Mouse (Mus musculus) forebrain, postnatal 0 days (tissue): ENCODE results near the gene Pgap1. TPM values are rescaled to one million over a fixed set of nuclear protein-coding genes. Genes with fewer than 3 reads are reported as not detected.
A peak's percentile ranks its signal among the peaks of the same experiment; 100 is the strongest.

Experiments
- ATAC-seq: fragments of 200-750 bp; cut with Nextera tagmentation; 2 replicates; pipeline ENCODE4 v1.8.0; 2017; ENCODE audit warnings: mild to moderate bottlenecking, moderate library complexity
- DNase-seq: peaks from one replicate; pipeline ENCODE4 v3.0.0-alpha.2; 2015
- H3K27ac ChIP-seq: fragments of 300-500 bp; sonication (generic); 2 replicates; pipeline ENCODE4 v1.5.1; 2014; ENCODE audit warnings: low read depth, mild to moderate bottlenecking, antibody characterized with exemption, low read length, moderate library complexity, mixed read lengths
- H3K27me3 ChIP-seq: fragments of 300-500 bp; sonication (generic); 2 replicates; pipeline ENCODE4 v1.6.1; 2014; ENCODE audit warnings: mild to moderate bottlenecking, low read length, mixed read lengths; ENCODE audit not compliant: insufficient read depth
- H3K36me3 ChIP-seq: fragments of 300-500 bp; sonication (generic); 2 replicates; pipeline ENCODE4 v1.6.1; 2014; ENCODE audit warnings: mild to moderate bottlenecking, moderate library complexity; ENCODE audit not compliant: insufficient read depth
- H3K4me1 ChIP-seq: fragments of 300-500 bp; sonication (generic); 2 replicates; pipeline ENCODE4 v1.6.1; 2014; ENCODE audit warnings: antibody characterized with exemption; ENCODE audit not compliant: insufficient read depth
- H3K4me2 ChIP-seq: fragments of 300-500 bp; sonication (generic); 2 replicates; pipeline ENCODE4 v1.6.1; 2014; ENCODE audit warnings: low read depth, mild to moderate bottlenecking, moderate library complexity
- H3K4me3 ChIP-seq: fragments of 300-500 bp; sonication (generic); 2 replicates; pipeline ENCODE4 v1.5.1; 2014; ENCODE audit warnings: low read depth, low read length, mixed read lengths
- H3K9ac ChIP-seq: fragments of 300-500 bp; sonication (generic); 2 replicates; pipeline ENCODE4 v1.6.1; 2014; ENCODE audit warnings: mild to moderate bottlenecking
- H3K9me3 ChIP-seq: fragments of 300-500 bp; sonication (generic); 2 replicates; pipeline ENCODE4 v1.6.1; 2016; ENCODE audit warnings: low read length
- CTCF ChIP-seq: sonication (generic); IDR thresholded peaks from 2 replicates; pipeline ENCODE4 v1.5.1; 2016; ENCODE audit warnings: antibody characterized with exemption, control low read depth, low read depth
- WGBS: fragments of 180-500 bp; shearing (Covaris S2); extraction: QIAGEN DNeasy Blood & Tissue Kit; methylation state at CpG from one replicate; pipeline ENCODE4 v1.1.7; 2014; 5-methylcytosine and 5-hydroxymethylcytosine counted together
- polyA plus RNA-seq: library from polyadenylated mRNA; unstranded; fragments of >200 nt; fragmentation: Nextera tagmentation; extraction: Ambion mirVana; gene quantifications from 2 replicates; pipeline ENCODE4 v1.2.1, GENCODE M21; 2015
- total RNA-seq: library from RNA; depleted of rRNA; stranded (reverse); fragments of >200 nt; gene quantifications from 2 replicates; pipeline ENCODE4 v1.2.3, GENCODE M21; 2014

The Pgap1 gene
- total and polyA plus RNA-seq, 2 experiments from 2014 or later = 18.2 to 87.2 TPM

DNA sequence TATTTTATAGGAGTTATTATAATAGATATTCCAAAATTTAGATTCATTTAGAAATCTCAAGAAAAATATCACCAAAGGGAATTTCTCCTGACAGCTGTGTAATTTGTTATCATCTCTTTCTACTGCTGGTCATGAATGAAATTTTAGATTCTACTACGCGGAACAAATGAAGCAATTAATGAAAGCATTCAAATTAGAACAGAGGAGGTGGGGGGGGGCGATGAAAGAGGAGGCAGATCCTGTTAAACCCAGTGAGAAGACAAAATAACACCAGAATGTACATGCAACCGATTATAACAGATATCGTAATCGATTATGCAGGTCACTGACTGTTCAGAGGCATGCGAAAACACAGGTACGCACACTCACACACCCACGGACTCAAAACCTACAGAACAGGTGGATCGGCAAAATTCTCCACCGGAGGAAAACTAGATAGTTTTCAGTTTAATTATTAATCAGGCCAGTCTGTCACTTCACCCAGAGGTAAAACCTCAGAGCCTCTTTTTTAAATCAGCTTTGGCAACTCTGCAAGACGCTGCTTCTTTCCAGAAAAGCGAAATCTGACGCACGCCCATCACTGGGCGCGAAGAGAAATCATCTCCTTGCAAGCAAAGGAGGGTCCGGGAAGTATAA, 780 bp downstream of the Pgap1 start:
- Histone ChIP-seq H3K4me1 (peaks cover 10% of the 10 kb centered on the region), H3K27me3 (no peaks in the 10 kb centered on the region), H3K27ac (peak overlapping the region; percentile 89), H3K9ac (peak overlapping the region; percentile 88), H3K4me2 (peak overlapping the region; percentile 72), H3K4me3 (peak overlapping the region; percentile 61), H3K9me3 (no peaks in the 10 kb centered on the region), H3K36me3 (0 out of 2 replicates have a peak, but pooled peaks cover 1% of the 10 kb centered on the region)
- DNase-seq = peak; percentile 33
- TF ChIP-seq CTCF = no peak
- ATAC-seq = peak; percentile 15; the same call in 1 of the 2 replicates
- WGBS = under 1% methylated on average over 18 of the region's 18 CpGs

DNA sequence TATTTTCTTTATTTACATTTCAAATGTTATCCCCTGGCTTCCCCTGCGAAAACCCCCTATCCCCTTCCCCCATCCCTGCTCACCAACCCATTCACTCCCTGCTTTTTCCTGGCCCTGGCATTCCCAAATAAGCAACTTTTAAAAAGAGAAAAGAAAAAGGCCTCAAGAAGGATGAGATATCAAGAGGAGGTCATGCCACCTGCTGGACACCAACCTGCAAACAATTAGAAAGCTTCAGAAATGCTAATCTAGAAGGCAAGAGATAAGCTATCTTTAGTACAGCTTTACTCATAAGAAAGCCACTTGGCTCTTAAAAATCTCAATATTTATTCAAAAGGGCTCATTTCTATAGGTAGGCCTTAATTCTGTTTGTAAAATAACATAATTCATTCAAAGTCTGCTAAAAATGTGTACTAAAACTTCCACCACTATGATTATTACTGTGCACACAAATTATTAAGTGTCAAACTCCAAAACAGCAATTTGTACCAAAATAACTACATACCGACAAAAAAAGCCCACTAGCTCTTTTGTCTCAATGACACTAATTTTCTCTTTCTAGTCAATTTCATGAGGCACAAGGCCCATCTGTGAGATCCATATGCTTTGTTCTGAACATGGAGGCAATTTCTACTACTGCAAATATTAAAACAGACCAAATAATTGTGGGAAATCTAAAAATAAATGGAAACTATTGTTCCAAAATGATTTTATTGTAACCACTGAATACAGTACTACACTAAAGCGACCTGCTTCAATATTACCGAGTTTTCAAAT, 1.9 kb downstream of the Pgap1 start:
- WGBS = 20% methylated on average over 4 of the region's 4 CpGs
- ATAC-seq (no peak), DNase-seq (peak; percentile 11)
- H3K36me3 ChIP-seq = peaks cover 2% of the 10 kb centered on the region; the same call in 1 of the 2 replicates
- no peak overlapping the region for H3K27ac ChIP-seq
- H3K9me3 ChIP-seq = no peaks in the 10 kb centered on the region
- peaks cover 10% of the 10 kb centered on the region for H3K4me1 ChIP-seq
- H3K4me3 ChIP-seq = peak overlapping the region; percentile 61
- H3K27me3 ChIP-seq = no peaks in the 10 kb centered on the region
- 0 out of 2 replicates have a peak overlapping the region, but pooled peaks have one; percentile 25 for H3K9ac ChIP-seq
- TF ChIP-seq CTCF = peak; percentile 26; the same call in 1 of the 2 replicates
- peak overlapping the region; percentile 45 for H3K4me2 ChIP-seq

DNA sequence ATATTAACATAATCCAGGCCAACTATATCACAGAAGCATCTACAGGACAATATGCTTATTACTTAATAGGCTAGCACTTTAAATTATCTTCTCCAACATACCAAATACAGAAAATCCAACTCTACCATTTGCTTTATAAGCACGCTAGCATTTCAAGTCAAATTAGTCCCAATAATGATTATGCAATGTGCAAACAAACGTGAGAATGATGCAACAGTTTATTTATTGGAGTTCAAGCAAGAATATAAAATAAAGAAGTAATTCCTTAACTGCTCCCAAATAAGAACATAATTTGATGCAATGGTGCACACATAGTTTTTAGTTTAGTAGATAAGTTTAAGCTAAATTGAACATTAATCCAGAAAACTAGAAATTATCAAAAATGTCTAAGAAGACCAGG, 4.9 kb downstream of the Pgap1 start:
- Histone ChIP-seq H3K9me3 (no peaks in the 10 kb centered on the region), H3K27ac (no peak overlapping the region), H3K27me3 (no peaks in the 10 kb centered on the region), H3K4me2 (no peak overlapping the region), H3K9ac (no peak overlapping the region), H3K4me3 (no peak overlapping the region), H3K36me3 (peaks cover 19% of the 10 kb centered on the region), H3K4me1 (peaks cover 10% of the 10 kb centered on the region)
- WGBS = 95% methylated on average over 2 of the region's 2 CpGs
- no peak for TF ChIP-seq CTCF
- no peak for DNase-seq
- no peak for ATAC-seq

DNA sequence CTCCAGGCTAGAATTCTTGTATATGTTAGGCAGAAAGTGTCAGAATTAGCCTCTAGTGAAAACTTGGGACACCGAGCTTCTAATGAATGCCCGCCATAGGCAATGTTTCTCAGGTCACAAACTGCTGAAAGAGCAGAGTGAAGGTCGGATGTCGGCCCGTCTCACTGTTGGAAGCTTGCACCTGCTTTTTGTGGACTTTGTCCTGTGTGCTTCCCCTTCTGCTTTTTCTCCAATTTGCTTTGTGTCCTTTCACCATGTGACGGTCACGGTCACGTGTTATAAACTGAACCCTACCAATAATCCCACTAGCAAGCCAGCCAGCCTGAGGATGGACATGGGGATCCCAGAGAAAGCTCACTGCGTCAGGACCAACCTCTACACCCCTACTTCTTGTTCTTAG, 12.3 kb downstream of the Pgap1 start:
- DNase-seq = no peak
- TF ChIP-seq CTCF = no peak
- no peak overlapping the region for H3K27ac ChIP-seq
- no peaks in the 10 kb centered on the region for H3K4me1 ChIP-seq
- no peaks in the 10 kb centered on the region for H3K27me3 ChIP-seq
- 97% methylated on average over 9 of the region's 9 CpGs for WGBS
- no peak overlapping the region for H3K4me2 ChIP-seq
- H3K9ac ChIP-seq = no peak overlapping the region
- H3K4me3 ChIP-seq = no peak overlapping the region
- no peak for ATAC-seq
- H3K9me3 ChIP-seq = no peaks in the 10 kb centered on the region
- peaks cover 46% of the 10 kb centered on the region for H3K36me3 ChIP-seq

DNA sequence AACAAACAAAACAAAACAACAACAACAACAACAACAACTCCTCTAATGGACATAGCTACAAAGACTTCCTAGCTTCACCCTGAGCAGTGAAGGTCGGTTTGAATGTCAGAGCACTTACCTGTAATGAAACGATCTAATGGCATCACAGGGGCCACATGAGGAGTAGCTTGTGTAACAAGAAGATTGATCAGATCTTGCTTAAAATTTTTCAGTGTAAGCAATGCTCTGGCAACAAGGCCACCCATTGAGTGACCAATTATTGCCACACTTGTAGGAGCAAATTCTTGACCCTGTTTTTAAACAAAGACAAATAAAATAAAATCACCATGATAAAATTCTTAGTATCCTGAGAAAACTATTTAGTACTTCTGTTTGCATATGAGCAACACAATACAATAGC, 14.6 kb downstream of the Pgap1 start:
- H3K27me3 ChIP-seq = no peaks in the 10 kb centered on the region
- ATAC-seq (no peak), DNase-seq (no peak)
- no peaks in the 10 kb centered on the region for H3K4me1 ChIP-seq
- H3K4me3 ChIP-seq = no peak overlapping the region
- no peak for TF ChIP-seq CTCF
- H3K36me3 ChIP-seq = peaks cover 41% of the 10 kb centered on the region
- no peak overlapping the region for H3K9ac ChIP-seq
- H3K27ac ChIP-seq = no peak overlapping the region
- 90% methylated on average over 2 of the region's 2 CpGs for WGBS
- no peak overlapping the region for H3K4me2 ChIP-seq
- no peaks in the 10 kb centered on the region for H3K9me3 ChIP-seq

DNA sequence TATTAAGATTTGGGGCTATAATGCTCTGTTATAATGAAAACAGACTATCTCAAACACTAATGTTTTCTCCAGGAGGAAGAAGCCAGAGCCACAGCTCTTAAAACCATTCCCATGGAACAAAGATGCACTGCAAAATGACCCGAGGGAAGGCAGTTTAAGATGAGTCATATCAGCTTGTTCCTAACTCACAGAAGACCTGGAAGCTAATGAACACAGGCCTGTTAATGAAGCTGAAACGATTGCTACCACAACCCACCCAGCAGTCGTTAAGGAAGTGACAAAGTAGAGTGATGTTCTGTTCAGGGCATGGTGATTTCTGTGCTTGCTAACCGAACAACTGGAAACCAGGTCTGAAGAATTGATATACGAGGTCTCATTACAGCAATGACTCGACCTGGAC, 26.3 kb downstream of the Pgap1 start:
- Histone ChIP-seq H3K4me1 (no peaks in the 10 kb centered on the region), H3K4me3 (no peak overlapping the region), H3K9me3 (no peaks in the 10 kb centered on the region), H3K27me3 (no peaks in the 10 kb centered on the region), H3K36me3 (peaks cover 28% of the 10 kb centered on the region), H3K4me2 (no peak overlapping the region), H3K9ac (no peak overlapping the region), H3K27ac (no peak overlapping the region)
- WGBS = 59% methylated on average over 6 of the region's 6 CpGs
- DNase-seq = no peak
- no peak for ATAC-seq
- no peak for TF ChIP-seq CTCF

DNA sequence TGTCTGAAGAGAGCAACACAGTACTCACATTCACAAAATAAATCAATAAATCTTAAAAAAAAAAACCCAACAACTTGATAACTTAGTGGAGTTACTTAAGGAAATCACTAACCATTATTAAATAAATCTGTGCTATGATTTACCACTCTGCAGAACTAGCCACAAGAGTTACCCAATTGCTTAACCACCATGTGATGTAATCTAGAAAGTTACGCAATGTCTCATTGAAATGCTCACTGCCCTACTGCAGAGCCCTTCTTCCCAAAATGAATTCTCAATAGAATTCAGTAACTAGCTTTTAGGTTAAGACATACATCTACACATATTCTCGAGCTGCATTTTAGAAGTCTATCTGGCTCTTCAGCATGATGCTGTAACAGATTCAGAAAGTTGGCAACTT, 33.8 kb downstream of the Pgap1 start:
- Histone ChIP-seq H3K9ac (no peak overlapping the region), H3K4me2 (no peak overlapping the region), H3K4me1 (no peaks in the 10 kb centered on the region), H3K4me3 (no peak overlapping the region), H3K36me3 (peaks cover 33% of the 10 kb centered on the region), H3K27ac (no peak overlapping the region), H3K9me3 (no peaks in the 10 kb centered on the region), H3K27me3 (no peaks in the 10 kb centered on the region)
- ATAC-seq (no peak), DNase-seq (no peak)
- no peak for TF ChIP-seq CTCF
- WGBS = 73% methylated on average over 2 of the region's 2 CpGs
